Comparison of ENCODE assay signal across 8 mouse cellular contexts in the genomic region with DNA sequence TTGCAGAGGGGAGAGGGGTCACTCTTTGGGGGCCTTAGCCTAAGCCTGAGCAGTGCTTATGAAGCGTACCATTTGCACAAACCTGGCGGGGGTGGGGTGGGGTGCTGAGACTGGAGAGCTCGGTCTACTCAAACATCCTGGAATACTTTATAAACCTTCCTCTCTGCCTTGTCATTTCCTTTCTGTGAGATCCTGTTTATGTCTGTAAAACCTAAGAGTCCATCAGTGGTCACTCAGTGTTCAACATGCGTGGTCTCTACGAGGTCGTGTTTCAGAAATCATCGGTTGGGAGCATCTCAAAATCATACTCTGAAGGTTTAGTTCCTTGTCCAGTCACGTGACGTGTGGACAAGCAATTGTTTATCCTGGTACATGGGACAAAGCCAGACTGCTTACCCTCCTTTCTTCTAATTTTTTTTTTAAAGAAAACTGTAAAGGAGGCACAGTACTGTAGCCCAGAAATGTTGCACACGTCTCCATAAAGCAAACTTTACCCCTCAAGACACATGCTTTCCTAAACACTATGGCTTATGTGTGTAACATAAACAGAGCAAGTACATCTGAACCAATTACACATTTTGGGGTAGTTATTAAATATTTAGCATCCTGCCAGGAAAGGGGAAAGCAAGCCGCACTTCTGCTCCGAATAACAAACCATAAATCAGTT.
A peak's percentile ranks its signal among the peaks of the same experiment; 100 is the strongest.
DNase-seq lines count a peak whose midpoint lies in the region; ATAC-seq lines count a peak whose summit lies in the region.

No protein-coding gene starts in this region.

- H3K4me3 ChIP-seq in embryonic facial prominence, embryonic 12.5 days = peak overlapping the region; percentile 59
- H3K4me3 ChIP-seq in hindbrain, embryonic 12.5 days = peak overlapping the region; percentile 65
- H3K4me3 ChIP-seq in liver, embryonic 15.5 days (replicated peaks) = peak overlapping the region; percentile 58
- peak overlapping the region; percentile 62 for H3K4me3 ChIP-seq in neural tube, embryonic 14.5 days (ENCODE audit: low read depth, low read length)

- WGBS in embryonic facial prominence, embryonic 12.5 days = 17% methylated on average over 12 of the region's 12 CpGs
- WGBS in hindbrain, embryonic 12.5 days = 30% methylated on average over 12 of the region's 12 CpGs
- 9% methylated on average over 12 of the region's 12 CpGs for WGBS in liver, embryonic 15.5 days (ENCODE audit: insufficient replicate concordance)
- WGBS in neural tube, embryonic 14.5 days = 21% methylated on average over 12 of the region's 12 CpGs

- H3K9me3 ChIP-seq in embryonic facial prominence, embryonic 12.5 days = no peaks in the 10 kb centered on the region
- H3K9me3 ChIP-seq in hindbrain, embryonic 12.5 days (replicated peaks) = no peaks in the 10 kb centered on the region
- no peaks in the 10 kb centered on the region for H3K9me3 ChIP-seq in liver, embryonic 15.5 days (replicated peaks)
- no peaks in the 10 kb centered on the region for H3K9me3 ChIP-seq in neural tube, embryonic 14.5 days (ENCODE audit: control insufficient read depth, low read length)

- peak overlapping the region; percentile 94 for H3K9ac ChIP-seq in embryonic facial prominence, embryonic 12.5 days
- H3K9ac ChIP-seq in hindbrain, embryonic 12.5 days = peak overlapping the region; percentile 77
- 0 out of 2 replicates have a peak overlapping the region, but pooled peaks have one; percentile 35 for H3K9ac ChIP-seq in liver, embryonic 15.5 days
- H3K9ac ChIP-seq in neural tube, embryonic 14.5 days (replicated peaks; ENCODE audit: low read depth, low read length) = peak overlapping the region; percentile 61; the same call in 1 of the 2 replicates

- peak overlapping the region; percentile 63 for H3K4me2 ChIP-seq in embryonic facial prominence, embryonic 12.5 days (replicated peaks)
- H3K4me2 ChIP-seq in hindbrain, embryonic 12.5 days (replicated peaks) = peak overlapping the region; percentile 81
- H3K4me2 ChIP-seq in liver, embryonic 15.5 days = peak overlapping the region; percentile 69
- H3K4me2 ChIP-seq in neural tube, embryonic 14.5 days (ENCODE audit: low read depth, low read length) = peak overlapping the region; percentile 91

- H3K27me3 ChIP-seq in embryonic facial prominence, embryonic 12.5 days = no peaks in the 10 kb centered on the region
- H3K27me3 ChIP-seq in hindbrain, embryonic 12.5 days = no peaks in the 10 kb centered on the region
- peaks cover 12% of the 10 kb centered on the region for H3K27me3 ChIP-seq in liver, embryonic 15.5 days
- no peaks in the 10 kb centered on the region for H3K27me3 ChIP-seq in neural tube, embryonic 14.5 days (ENCODE audit: control insufficient read depth, insufficient read depth, low read length)

- ATAC-seq in embryonic facial prominence, embryonic 12.5 days (ENCODE audit: insufficient number of reproducible peaks, insufficient read depth, low FRiP score, low TSS enrichment) = peak; percentile 49; the same call in 1 of the 2 replicates
- ATAC-seq in hindbrain, embryonic 12.5 days (ENCODE audit: low FRiP score) = peak; percentile 38
- ATAC-seq in liver, embryonic 15.5 days (ENCODE audit: insufficient read depth) = no peak
- ATAC-seq in neural tube, embryonic 14.5 days (ENCODE audit: low read depth) = peak; percentile 15; the same call in 1 of the 2 replicates

- peak; percentile 63 for DNase-seq in embryo, embryonic 10.5 days (ENCODE audit: low spot score)
- no peak for DNase-seq in embryo, embryonic 10 days (ENCODE audit: low spot score)
- DNase-seq in cerebellum, adult 9-10 months = no peak
- no peak for DNase-seq in left cerebral cortex, postnatal 14 days (ENCODE audit: low spot score in 2 of 2)

- no peaks in the 10 kb centered on the region for H3K36me3 ChIP-seq in embryonic facial prominence, embryonic 12.5 days
- H3K36me3 ChIP-seq in hindbrain, embryonic 12.5 days = no peaks in the 10 kb centered on the region
- no peaks in the 10 kb centered on the region for H3K36me3 ChIP-seq in liver, embryonic 15.5 days (replicated peaks)
- no peaks in the 10 kb centered on the region for H3K36me3 ChIP-seq in neural tube, embryonic 14.5 days (ENCODE audit: control insufficient read depth, insufficient read depth, low read length)

- H3K27ac ChIP-seq in embryonic facial prominence, embryonic 12.5 days = peak overlapping the region; percentile 93
- H3K27ac ChIP-seq in hindbrain, embryonic 12.5 days = peak overlapping the region; percentile 72
- 0 out of 2 replicates have a peak overlapping the region, but pooled peaks have one; percentile 41 for H3K27ac ChIP-seq in liver, embryonic 15.5 days (replicated peaks)
- peak overlapping the region; percentile 48; the same call in 1 of the 2 replicates for H3K27ac ChIP-seq in neural tube, embryonic 14.5 days (ENCODE audit: low read depth, low read length)

- peaks cover 10% of the 10 kb centered on the region for H3K4me1 ChIP-seq in embryonic facial prominence, embryonic 12.5 days
- H3K4me1 ChIP-seq in hindbrain, embryonic 12.5 days = peaks cover 8% of the 10 kb centered on the region; the same call in 1 of the 2 replicates
- H3K4me1 ChIP-seq in liver, embryonic 15.5 days (replicated peaks) = peaks cover 7% of the 10 kb centered on the region; the same call in 1 of the 2 replicates
- H3K4me1 ChIP-seq in neural tube, embryonic 14.5 days (ENCODE audit: control insufficient read depth, insufficient read depth, low read length) = no peaks in the 10 kb centered on the region

- intact Hi-C loops in left cerebral cortex, postnatal 14 days (cut with DNase I) = loop anchor here (10.0 kb wide), 1 partner anchor 128 kb away; the partner anchor contains the start of gene Ltv1

Comparison
In these comparisons a context has a peak if more than half of its experiments do, and no peak if none do; other contexts are left out.
1. H3K27ac ChIP-seq: peak in every context shown above with its lines; median percentile 93 in embryonic facial prominence, embryonic 12.5 days; 72 in hindbrain, embryonic 12.5 days; 48 in neural tube, embryonic 14.5 days; 41 in liver, embryonic 15.5 days.
2. H3K9ac ChIP-seq: peak in every context shown above with its lines; median percentile 94 in embryonic facial prominence, embryonic 12.5 days; 77 in hindbrain, embryonic 12.5 days; 61 in neural tube, embryonic 14.5 days; 35 in liver, embryonic 15.5 days.